Mouse (Mus musculus): ENCODE measurements around the gene Patl1.

GRCm38 (mm10) chr19:11957396-11957795 is 45.2 kb downstream of the Patl1 start:
- TF ChIP-seq POLR2A (IDR thresholded peaks at IDR 0.05; ENCODE audit: borderline replicate concordance, control insufficient read depth, low read depth, low read length) (no peak), CTCF (IDR thresholded peaks at IDR 0.05; ENCODE audit: control insufficient read depth, insufficient read depth, low read length) (no peak)
